25 mouse cellular contexts compared by ENCODE assay signal in genomic region chr8:81614135-81614534, GRCm38 (mm10).
"Had no signal": no experiment of that assay in that cellular context is flagged by ENCODE, and none has a peak within 500 bp of the region (broad histone marks: within the 10 kb centered on the region; RNA-seq: fewer than 3 reads in every experiment).

No protein-coding gene starts in this region.

- DNase-seq: gastrocnemius, postnatal 10 days; gastrocnemius, postnatal 36 days; heart, adult 11 months; heart, adult 2 months; heart, postnatal 14 days; heart, postnatal 36 days; kidney, adult 11 months; kidney, adult 2 months; kidney, adult 9 months; kidney, postnatal 10 days; kidney, postnatal 25 days; liver; liver, embryonic 13.5 days had no signal

- H3K4me3 ChIP-seq: heart, adult 2 months; heart, embryonic 13.5 days; heart, embryonic 15.5 days; hindbrain, embryonic 13.5 days; hindbrain, embryonic 15.5 days; intestine, embryonic 15.5 days; layer of hippocampus, adult 2 months; left cerebral cortex, adult 2 months; liver, embryonic 13.5 days; liver, embryonic 15.5 days had no signal

- H3K4me2 ChIP-seq: heart, embryonic 11.5 days; heart, embryonic 13.5 days; heart, embryonic 15.5 days; hindbrain, embryonic 13.5 days; hindbrain, embryonic 15.5 days; intestine, embryonic 15.5 days; liver, embryonic 11.5 days; liver, embryonic 13.5 days; liver, embryonic 15.5 days had no signal

- ATAC-seq: hindbrain, postnatal 0 days; inflammation-experienced regulatory T-cells, adult 6 months; intestine, embryonic 15.5 days had no signal

- H3K9ac ChIP-seq: heart, embryonic 13.5 days; heart, embryonic 15.5 days; hindbrain, embryonic 13.5 days; hindbrain, embryonic 15.5 days; intestine, embryonic 15.5 days; liver, embryonic 13.5 days; liver, embryonic 15.5 days had no signal

- H3K36me3 ChIP-seq: heart, embryonic 13.5 days; heart, embryonic 15.5 days; hindbrain, embryonic 13.5 days; hindbrain, embryonic 15.5 days; intestine, embryonic 15.5 days; liver, embryonic 13.5 days; liver, embryonic 15.5 days had no signal

- H3K4me1 ChIP-seq: hindbrain, embryonic 13.5 days; hindbrain, embryonic 15.5 days; intestine, embryonic 15.5 days; liver, embryonic 13.5 days; liver, embryonic 15.5 days had no signal

- H3K9me3 ChIP-seq: heart, embryonic 13.5 days; heart, embryonic 15.5 days; hindbrain, embryonic 13.5 days; hindbrain, embryonic 15.5 days; intestine, embryonic 15.5 days; liver, embryonic 13.5 days; liver, embryonic 15.5 days had no signal

- H3K27ac ChIP-seq: heart, adult 2 months; heart, embryonic 13.5 days; heart, embryonic 15.5 days; hindbrain, embryonic 13.5 days; hindbrain, embryonic 15.5 days; hindbrain, postnatal 0 days; intestine, embryonic 15.5 days; layer of hippocampus, adult 2 months; left cerebral cortex, adult 2 months; liver, embryonic 13.5 days; liver, embryonic 15.5 days had no signal

- H3K27me3 ChIP-seq: heart, embryonic 13.5 days; heart, embryonic 15.5 days; hindbrain, embryonic 13.5 days; hindbrain, embryonic 15.5 days; intestine, embryonic 15.5 days; liver, embryonic 13.5 days; liver, embryonic 15.5 days had no signal
